Mouse (Mus musculus) ovary, postnatal 36 days (tissue): ENCODE results near the gene Mob2.

ENCODE experiments used
- DNase-seq: peaks from one replicate; pipeline ENCODE4 v3.0.0; 2022; ENCODE audit warnings: low spot score, mixed read lengths

Mob2 gene

GRCm38 (mm10) chr7:142079365-142079764 is 18.5 kb upstream of the Mob2 start:
- DNase-seq, result no peak

DNA sequence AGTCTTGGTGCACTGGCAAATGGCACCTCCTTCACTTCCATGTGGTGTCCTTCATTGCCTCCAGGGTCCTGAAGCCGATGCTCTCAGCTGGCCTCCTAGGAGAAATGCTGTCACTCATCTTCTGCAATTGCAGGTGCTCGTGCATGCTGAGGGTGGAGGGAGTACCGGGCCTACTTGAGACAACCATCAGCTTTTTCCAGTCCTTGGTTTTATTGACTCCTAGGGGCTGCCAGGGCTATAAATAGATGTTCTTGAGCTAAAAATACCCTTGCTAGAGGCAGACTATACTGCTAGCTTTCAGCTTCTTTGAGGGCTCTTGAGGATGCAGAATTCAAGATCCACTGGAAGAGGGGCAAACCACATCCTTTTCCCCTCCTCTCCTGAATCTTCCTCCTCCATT is 16.3 kb upstream of the Mob2 start:
- no peak for DNase-seq

GRCm38 (mm10) chr7:142074146-142074886 is 13.5 kb upstream of the Mob2 start:
- DNase-seq, result no peak

DNA sequence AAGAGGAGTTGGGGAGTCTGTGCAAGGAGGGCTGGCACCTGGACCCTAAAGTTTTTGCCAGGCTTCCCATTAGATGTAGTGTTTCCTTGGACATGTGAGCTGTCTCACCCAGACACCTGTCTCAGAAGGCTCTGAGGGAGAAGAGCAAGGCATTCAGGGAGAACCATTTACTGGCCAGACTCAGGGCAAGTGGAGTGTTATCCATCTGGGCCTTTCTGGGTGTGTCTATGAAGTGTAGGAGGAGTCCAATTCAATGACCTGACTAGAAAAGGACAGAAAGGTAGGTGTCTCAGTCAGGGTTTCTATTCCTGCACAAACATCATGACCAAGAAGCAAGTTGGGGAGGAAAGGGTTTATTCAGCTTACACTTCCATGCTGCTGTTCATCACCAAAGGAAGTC is 10.9 kb upstream of the Mob2 start:
- no peak for DNase-seq

- no peak for DNase-seq
Measured at GRCm38 (mm10) chr7:142071212-142071578, 10.3 kb upstream of the Mob2 start.

DNA sequence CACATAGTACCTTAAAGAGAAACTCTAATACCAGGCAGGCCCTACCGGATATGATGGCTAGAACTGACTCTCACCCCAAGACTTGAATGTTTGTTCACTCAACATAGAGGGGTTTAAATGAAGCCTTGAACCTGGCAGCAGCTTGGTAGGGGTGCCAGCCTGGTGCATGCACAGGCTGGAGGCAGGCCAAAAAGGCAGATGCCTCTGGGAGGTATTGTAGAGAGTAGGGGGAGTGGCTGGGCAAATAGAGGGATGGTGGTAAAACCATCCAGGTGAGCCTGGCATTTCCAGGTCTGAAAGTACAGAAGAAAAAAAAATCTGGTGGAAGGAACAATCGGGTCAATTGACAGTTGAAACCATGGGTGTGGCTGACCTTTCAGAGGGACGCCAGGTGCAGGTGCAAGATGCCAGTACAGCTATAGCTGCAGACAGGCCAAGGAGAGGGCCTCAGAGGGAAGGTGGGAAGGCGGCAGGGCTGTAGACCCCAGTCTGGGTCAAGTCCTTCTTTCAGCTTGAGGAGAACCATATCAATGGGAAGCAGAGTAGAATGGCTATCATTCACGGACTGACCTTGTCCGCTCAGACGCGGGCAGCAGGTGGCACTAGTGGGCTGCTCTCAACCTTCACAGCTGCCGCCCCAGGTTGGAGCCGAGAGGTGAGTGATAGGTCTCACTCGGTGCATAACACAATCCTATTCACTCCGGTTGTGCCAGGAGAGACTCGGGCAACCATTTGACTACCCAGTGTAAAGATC is 9.8 kb upstream of the Mob2 start:
- peak; percentile 65 for DNase-seq

GRCm38 (mm10) chr7:142068429-142068828 is 7.6 kb upstream of the Mob2 start:
- no peak for DNase-seq

DNA sequence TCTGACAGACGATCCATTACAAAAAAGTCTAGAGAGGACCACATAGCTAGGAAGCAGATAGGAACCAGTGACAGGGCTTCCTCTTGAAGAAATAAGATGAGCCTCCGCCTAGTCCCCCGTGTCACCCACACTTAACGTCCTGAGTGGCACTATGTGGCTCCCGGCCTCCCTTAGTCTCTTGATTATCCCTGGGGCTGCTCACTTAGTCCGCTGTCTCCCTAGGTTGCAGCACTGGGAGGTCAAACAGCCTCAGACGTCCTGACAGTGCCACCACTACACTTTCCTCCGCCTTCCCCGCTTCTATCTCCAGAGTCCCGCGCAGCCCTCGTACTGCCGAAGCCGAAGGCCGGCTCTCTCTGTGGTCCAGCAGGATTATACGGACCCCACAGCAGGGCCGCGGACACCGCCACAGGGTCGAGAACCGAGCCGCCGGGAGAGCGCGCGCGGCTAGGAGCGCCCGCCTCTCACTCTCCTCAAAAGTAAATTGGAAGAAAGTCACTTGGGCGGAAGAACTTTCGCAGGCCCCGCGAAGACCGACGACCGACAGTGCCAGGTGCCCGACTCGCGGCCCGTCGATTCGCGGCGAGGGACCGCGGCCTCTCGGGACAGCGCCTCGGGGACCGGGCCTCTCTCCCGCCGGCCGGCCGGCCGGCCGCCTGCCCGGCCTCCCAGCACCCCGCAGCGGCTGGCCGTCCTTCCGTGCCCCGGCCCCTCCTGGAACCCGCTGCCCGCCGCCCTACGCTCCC is 507 bp downstream of the Mob2 start:
- DNase-seq, result peak; percentile 26

DNA sequence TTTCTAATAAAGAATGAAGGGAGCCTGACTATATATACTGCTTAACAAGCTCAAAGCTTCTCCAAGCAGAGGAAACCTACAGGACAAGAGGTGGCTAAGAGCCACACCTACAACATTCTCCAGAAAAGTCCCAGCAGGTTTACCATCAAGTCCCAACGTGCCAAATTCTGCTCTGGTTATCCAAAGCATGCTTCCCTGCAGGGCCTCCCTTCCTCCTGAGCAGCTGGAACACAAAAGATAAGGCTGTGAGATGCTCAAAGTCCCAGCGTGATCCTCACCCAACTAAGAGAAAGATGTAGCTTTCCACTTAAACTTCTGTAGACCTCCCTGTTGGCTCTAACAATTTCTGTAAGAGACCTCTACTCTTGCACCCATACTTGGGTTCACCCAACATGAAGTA is 1.8 kb downstream of the Mob2 start:
- DNase-seq, result no peak

DNA sequence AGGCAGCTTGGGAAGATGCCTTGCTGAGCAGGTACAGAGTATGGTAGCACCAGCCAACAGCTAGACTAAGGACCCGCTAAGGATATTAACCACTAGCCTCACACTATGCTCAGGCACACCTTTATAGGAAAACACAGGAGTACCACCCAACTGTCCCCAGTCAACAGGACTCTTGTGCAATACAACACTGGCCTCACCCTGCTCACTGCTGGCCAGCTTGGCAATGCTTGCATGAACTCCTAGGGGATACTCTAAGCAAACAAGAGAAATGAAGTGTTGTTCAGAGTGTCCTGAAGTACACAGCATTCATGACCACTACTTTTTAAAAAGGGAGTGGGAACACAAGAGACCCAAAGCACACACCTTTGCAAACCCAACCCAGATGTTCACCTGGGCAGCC is 3.7 kb downstream of the Mob2 start:
- DNase-seq, result no peak

- DNase-seq, result no peak
Measured at GRCm38 (mm10) chr7:142056601-142057061, 4.2 kb downstream of the Mob2 start.

GRCm38 (mm10) chr7:142055431-142055830 is 5.4 kb downstream of the Mob2 start:
- no peak for DNase-seq

- DNase-seq, result no peak
Measured at GRCm38 (mm10) chr7:142050536-142050935, 10.3 kb downstream of the Mob2 start.

GRCm38 (mm10) chr7:142045932-142046331 is 14.9 kb downstream of the Mob2 start:
- DNase-seq, result no peak

- DNase-seq, result no peak
Measured at GRCm38 (mm10) chr7:142045344-142045743, 15.5 kb downstream of the Mob2 start.

DNA sequence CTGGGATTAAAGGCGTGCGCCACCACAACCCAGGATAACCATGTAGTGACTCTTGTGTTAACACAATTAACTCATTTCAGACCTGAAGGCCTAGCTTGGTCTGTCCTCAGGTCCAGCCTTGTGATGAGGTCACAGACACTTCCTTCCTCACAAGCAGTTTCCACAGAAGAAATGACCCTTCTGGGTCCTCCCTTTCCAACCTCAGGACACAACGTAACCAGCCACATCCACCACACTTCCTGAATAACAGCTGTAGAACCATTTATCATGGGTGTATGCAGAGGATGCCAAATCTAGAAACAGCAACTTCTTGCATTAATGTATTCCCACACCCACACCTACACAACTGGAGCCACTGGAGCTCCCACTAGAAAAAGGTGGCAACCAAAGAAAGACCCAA is 20.1 kb downstream of the Mob2 start:
- no peak for DNase-seq

DNA sequence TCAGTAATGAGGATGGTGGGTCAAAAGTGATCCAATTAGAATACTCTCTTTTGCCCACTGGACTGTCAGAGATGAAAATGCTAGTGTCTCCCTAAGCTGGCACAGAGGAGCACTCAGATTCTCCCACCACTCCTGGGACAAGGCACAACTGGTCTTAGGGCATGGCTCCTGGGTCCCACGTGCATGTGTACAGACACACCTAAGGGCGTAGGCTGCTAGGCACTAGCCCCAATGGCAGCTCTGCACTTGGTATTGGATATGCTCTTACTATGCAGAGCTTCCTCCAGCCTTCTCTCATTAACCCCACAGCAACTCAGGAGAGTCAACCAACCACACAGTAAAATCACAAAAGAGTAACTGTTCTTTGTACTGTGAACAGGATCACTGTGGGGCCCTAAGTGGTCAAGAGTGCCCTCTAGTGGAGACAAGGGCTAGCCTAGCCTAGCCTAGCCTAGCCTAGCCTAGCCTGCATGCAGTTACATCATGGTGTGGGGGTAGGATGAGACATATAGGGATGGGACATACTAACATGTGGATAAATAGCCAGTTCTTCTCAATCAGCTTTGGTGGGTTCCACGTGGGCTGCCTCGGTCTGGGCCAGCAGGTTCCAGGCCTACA is 23.2 kb downstream of the Mob2 start:
- no peak for DNase-seq

DNA sequence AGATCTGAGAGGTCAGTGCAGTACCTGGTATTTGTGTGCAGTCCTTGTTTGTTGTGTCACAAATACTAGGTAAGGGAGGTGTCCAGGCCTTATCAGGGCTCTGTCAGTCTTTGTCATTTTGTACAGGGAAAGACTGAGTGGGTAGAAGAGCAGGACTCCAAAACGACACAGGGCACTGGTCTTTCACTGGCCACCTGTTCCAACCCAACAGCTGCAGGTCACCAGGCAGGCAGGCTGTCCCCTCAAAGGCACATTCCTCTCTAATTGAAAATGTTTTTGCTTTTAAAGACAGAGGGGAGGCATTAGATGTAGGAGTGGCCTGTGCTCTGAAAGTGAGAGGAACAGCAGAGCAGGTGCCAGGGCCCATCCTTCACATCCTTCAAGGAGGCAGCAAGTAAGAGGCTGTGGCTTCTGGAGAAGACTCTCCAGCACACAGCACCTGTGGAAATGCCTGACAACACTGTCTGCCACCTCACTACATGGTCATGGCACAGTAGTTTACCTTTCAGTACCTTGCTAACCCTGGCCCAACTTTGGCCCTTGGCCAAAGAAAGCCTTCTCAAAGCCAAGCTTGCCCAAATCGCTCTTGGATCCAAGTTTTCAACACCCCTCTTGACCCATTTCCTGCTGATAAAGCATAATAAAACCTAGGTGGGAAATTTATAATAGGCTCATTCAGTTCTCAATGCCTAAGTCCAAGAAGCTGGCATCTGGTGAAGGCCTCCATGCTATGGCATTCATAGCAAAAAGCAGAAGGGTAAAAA is 25.6 kb downstream of the Mob2 start:
- no peak for DNase-seq

DNA sequence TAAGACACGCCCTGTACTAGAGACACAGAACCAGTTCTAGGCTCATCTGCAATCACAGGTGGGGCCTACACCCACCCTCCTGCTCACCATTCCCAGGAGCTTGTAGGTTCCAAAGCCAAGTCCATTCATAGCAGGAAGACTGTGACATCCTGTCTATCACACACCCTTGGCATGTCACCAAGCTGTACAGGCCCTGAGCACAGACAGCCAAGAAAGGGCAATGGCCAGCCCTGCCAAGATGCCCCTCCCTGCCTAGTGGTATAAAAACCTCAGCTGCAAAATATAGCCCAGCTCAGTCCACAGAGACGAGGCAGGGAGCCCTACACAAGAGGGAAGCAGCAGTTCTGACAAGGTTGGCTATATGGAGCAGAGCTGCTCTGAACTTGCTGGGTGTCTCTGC is 26.7 kb downstream of the Mob2 start:
- no peak for DNase-seq

DNA sequence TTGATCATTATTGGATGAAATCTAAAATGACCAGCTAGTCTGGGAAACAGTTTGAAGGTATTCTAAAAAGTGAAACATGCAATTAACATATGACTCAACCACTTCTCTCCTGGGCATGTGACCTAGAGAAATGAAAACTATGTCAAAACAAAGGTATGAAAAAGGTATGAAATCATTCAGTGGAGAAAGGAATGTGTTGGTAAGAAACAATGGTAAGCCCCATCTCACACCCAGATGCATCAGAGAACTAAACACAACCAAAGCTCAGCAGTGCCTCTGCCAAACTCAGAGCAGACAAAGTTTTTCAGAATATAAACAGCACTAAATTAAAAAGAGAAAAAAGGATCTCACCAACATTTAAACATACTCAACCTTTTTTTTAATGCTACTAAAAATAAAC is 30.8 kb downstream of the Mob2 start:
- no peak for DNase-seq

- no peak for DNase-seq
Measured at GRCm38 (mm10) chr7:142025926-142026325, 34.9 kb downstream of the Mob2 start.

DNA sequence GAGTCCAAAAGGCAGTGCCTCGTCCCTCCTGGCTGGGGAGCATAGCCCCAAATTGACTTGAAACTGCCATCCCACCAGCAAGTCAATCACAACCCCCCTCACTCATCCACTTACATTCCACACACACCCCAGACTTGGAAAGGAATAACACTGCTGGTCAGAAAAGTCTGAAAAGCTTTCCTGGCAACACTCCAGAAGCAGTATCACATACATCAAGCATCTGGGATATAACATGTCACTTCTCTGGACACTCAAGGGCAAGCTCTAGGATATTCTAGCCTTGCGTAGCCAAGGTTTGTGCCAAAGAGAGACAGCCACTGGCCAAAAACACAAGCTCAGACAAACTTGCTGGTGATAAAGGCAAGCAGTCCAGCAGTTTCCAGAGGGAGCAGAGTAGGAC is 35.7 kb downstream of the Mob2 start:
- no peak for DNase-seq
